Mouse (Mus musculus): ENCODE data around the gene Exoc6b. TPM values are rescaled to one million over a fixed set of nuclear protein-coding genes. Genes with fewer than 3 reads are reported as not detected.

The Exoc6b gene
- polyA plus RNA-seq, 1 experiment, result 9.3 TPM

DNA sequence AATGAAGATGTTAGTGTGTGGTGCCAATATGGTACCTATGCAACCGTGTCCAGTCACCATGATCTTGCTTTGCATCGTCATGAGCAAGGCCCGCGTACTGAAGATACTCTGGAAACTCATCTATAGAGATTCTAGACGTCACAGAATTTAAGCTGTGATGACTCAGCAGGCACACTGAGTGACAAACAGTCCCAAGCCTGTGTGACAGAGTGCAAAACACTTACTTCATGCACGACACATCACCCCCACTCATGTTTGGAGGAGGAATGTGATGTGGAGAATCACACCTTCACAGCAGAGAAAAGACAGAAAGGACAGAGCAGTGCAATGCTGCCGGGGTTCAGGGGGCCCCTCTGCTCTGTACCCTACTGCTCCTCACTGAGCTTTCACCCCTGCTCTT is 261.8 kb downstream of the Exoc6b start:
- Histone ChIP-seq H3K4me3 (no peak overlapping the region), H3K4me2 (ENCODE audit: low read depth) (no peak overlapping the region), H3K36me3 (ENCODE audit: control insufficient read depth, insufficient read depth) (no peaks in the 10 kb centered on the region), H3K27me3 (ENCODE audit: control insufficient read depth, insufficient read depth, insufficient read length) (no peaks in the 10 kb centered on the region), H3K79me2 (ENCODE audit: control insufficient read depth, insufficient read depth) (no peaks in the 10 kb centered on the region), H3ac (ENCODE audit: control insufficient read depth, insufficient read length) (no peak overlapping the region)
- no peak for TF ChIP-seq REST (IDR thresholded peaks at IDR 0.05; ENCODE audit: insufficient read depth, insufficient read length)
- no peak for TF ChIP-seq POLR2A (IDR thresholded peaks at IDR 0.05; ENCODE audit: insufficient read length, low read depth)
- TF ChIP-seq MYOD1 (IDR thresholded peaks at IDR 0.05; ENCODE audit: control insufficient read depth in 1 of 3, insufficient read length in 2 of 3, low read depth in 2 of 3), result no peak
- TF ChIP-seq MAX (IDR thresholded peaks at IDR 0.05; ENCODE audit: low read depth), result no peak
- no peak for TF ChIP-seq TCF12 (IDR thresholded peaks at IDR 0.05; ENCODE audit: insufficient read depth, poor library complexity, severe bottlenecking)
- TF ChIP-seq CEBPB (IDR thresholded peaks at IDR 0.05; ENCODE audit: insufficient read depth, poor library complexity, severe bottlenecking), result no peak
- TF ChIP-seq USF1 (IDR thresholded peaks at IDR 0.05; ENCODE audit: low read depth), result no peak
- no peak for TF ChIP-seq TCF3 (IDR thresholded peaks at IDR 0.05; ENCODE audit: insufficient read length, low read depth)
- no peak for TF ChIP-seq SRF (IDR thresholded peaks at IDR 0.05; ENCODE audit: control insufficient read depth, insufficient read length, low read depth)
- TF ChIP-seq POLR2AphosphoS2 (IDR thresholded peaks at IDR 0.05; ENCODE audit: insufficient read length, low read depth), result no peak
- no peak for TF ChIP-seq MYOG (IDR thresholded peaks at IDR 0.05; ENCODE audit: control insufficient read depth in 1 of 3, insufficient read depth in 1 of 3, insufficient read length in 2 of 3, low read depth in 2 of 3)
- no peak for TF ChIP-seq E2F4 (IDR thresholded peaks at IDR 0.05; ENCODE audit: insufficient read depth)

DNA sequence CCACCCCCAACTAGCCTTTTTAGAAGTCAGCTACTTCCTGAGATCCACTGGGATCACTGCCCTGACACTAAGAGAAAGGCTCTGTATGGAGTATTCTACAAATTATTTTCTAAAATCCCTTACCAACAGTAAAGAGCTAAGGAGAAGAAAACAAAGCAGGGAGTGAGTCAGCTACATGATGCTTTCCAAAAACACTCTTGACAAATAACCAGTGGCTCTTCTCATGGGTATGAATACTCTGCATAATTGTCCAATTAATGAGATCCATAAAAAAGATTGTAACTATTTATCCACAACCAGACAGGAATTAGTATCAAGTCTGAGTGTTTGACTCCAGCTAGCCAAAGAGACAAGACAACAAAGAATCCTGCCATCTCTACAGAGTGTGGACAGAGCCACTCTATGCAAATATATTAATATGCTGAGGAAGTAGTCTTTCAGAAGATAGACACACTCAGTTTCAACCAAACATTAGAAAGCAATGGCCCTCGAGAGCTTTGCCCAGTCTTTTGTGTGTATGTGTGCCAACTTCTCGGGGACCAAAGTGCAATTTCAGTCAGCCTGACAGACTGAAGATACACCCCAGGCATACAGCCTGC is 263.1 kb downstream of the Exoc6b start:
- no peaks in the 10 kb centered on the region for H3K79me2 ChIP-seq (ENCODE audit: control insufficient read depth, insufficient read depth)
- TF ChIP-seq MYOD1 (IDR thresholded peaks at IDR 0.05; ENCODE audit: control insufficient read depth in 1 of 3, insufficient read length in 2 of 3, low read depth in 2 of 3) (no peak), SRF (IDR thresholded peaks at IDR 0.05; ENCODE audit: control insufficient read depth, insufficient read length, low read depth) (no peak), E2F4 (IDR thresholded peaks at IDR 0.05; ENCODE audit: insufficient read depth) (no peak), TCF12 (IDR thresholded peaks at IDR 0.05; ENCODE audit: insufficient read depth, poor library complexity, severe bottlenecking) (no peak), MYOG (IDR thresholded peaks at IDR 0.05; ENCODE audit: control insufficient read depth in 1 of 3, insufficient read depth in 1 of 3, insufficient read length in 2 of 3, low read depth in 2 of 3) (no peak), REST (IDR thresholded peaks at IDR 0.05; ENCODE audit: insufficient read depth, insufficient read length) (no peak), POLR2AphosphoS2 (IDR thresholded peaks at IDR 0.05; ENCODE audit: insufficient read length, low read depth) (no peak), USF1 (IDR thresholded peaks at IDR 0.05; ENCODE audit: low read depth) (no peak), MAX (IDR thresholded peaks at IDR 0.05; ENCODE audit: low read depth) (no peak), CEBPB (IDR thresholded peaks at IDR 0.05; ENCODE audit: insufficient read depth, poor library complexity, severe bottlenecking) (no peak), POLR2A (IDR thresholded peaks at IDR 0.05; ENCODE audit: insufficient read length, low read depth) (no peak)

GRCm38 (mm10) chr6:84798736-84799135 is 270.6 kb downstream of the Exoc6b start:
- Histone ChIP-seq H3K36me3 (ENCODE audit: control insufficient read depth, insufficient read depth) (no peaks in the 10 kb centered on the region), H3K4me3 (no peak overlapping the region), H3K79me2 (ENCODE audit: control insufficient read depth, insufficient read depth) (no peaks in the 10 kb centered on the region), H3K4me2 (ENCODE audit: low read depth) (no peak overlapping the region), H3ac (ENCODE audit: control insufficient read depth, insufficient read length) (no peak overlapping the region), H3K27me3 (ENCODE audit: control insufficient read depth, insufficient read depth, insufficient read length) (no peaks in the 10 kb centered on the region)
- TF ChIP-seq MAX (IDR thresholded peaks at IDR 0.05; ENCODE audit: low read depth), result no peak
- no peak for TF ChIP-seq TCF12 (IDR thresholded peaks at IDR 0.05; ENCODE audit: insufficient read depth, poor library complexity, severe bottlenecking)

More for the DNA sequence above, 263.1 kb downstream of the Exoc6b start:
- H3K4me2 ChIP-seq (ENCODE audit: low read depth), result no peak overlapping the region
- no peaks in the 10 kb centered on the region for H3K27me3 ChIP-seq (ENCODE audit: control insufficient read depth, insufficient read depth, insufficient read length)
- no peaks in the 10 kb centered on the region for H3K36me3 ChIP-seq (ENCODE audit: control insufficient read depth, insufficient read depth)
- no peak overlapping the region for H3ac ChIP-seq (ENCODE audit: control insufficient read depth, insufficient read length)
- no peak overlapping the region for H3K4me3 ChIP-seq

DNA sequence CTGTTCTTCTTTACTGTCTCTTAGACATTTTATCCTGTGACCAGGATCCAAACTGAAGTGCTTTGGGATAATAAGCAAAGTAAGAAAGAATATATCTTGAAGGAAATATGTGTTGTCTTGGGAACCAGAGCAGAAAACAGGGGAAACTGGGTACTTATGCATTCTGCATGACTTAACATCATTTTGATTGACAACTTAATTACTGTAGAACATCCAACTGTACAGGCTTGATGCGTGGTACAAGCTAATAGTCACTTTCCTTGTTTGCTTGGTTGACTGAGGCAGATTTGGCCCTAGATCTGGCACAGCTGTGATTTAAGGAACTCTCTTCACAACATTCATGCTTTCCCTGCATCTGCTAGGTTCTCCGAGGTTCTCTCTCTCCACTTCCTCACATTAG is 285.3 kb downstream of the Exoc6b start:
- Histone ChIP-seq H3ac (ENCODE audit: control insufficient read depth, insufficient read length) (no peak overlapping the region), H3K27me3 (ENCODE audit: control insufficient read depth, insufficient read depth, insufficient read length) (no peaks in the 10 kb centered on the region), H3K79me2 (ENCODE audit: control insufficient read depth, insufficient read depth) (no peaks in the 10 kb centered on the region), H3K4me3 (no peak overlapping the region), H3K36me3 (ENCODE audit: control insufficient read depth, insufficient read depth) (no peaks in the 10 kb centered on the region), H3K4me2 (ENCODE audit: low read depth) (no peak overlapping the region)
- no peak for TF ChIP-seq POLR2AphosphoS2 (IDR thresholded peaks at IDR 0.05; ENCODE audit: insufficient read length, low read depth)
- TF ChIP-seq CEBPB (IDR thresholded peaks at IDR 0.05; ENCODE audit: insufficient read depth, poor library complexity, severe bottlenecking), result no peak
- TF ChIP-seq TCF3 (IDR thresholded peaks at IDR 0.05; ENCODE audit: insufficient read length, low read depth), result no peak
- no peak for TF ChIP-seq POLR2A (IDR thresholded peaks at IDR 0.05; ENCODE audit: insufficient read length, low read depth)
- no peak for TF ChIP-seq MYOD1 (IDR thresholded peaks at IDR 0.05; ENCODE audit: control insufficient read depth in 1 of 3, insufficient read length in 2 of 3, low read depth in 2 of 3)
- no peak for TF ChIP-seq SRF (IDR thresholded peaks at IDR 0.05; ENCODE audit: control insufficient read depth, insufficient read length, low read depth)
- TF ChIP-seq MAX (IDR thresholded peaks at IDR 0.05; ENCODE audit: low read depth), result no peak
- no peak for TF ChIP-seq TCF12 (IDR thresholded peaks at IDR 0.05; ENCODE audit: insufficient read depth, poor library complexity, severe bottlenecking)
- TF ChIP-seq MYOG (IDR thresholded peaks at IDR 0.05; ENCODE audit: control insufficient read depth in 1 of 3, insufficient read depth in 1 of 3, insufficient read length in 2 of 3, low read depth in 2 of 3), result no peak

- H3ac ChIP-seq (ENCODE audit: control insufficient read depth, insufficient read length), result no peak overlapping the region
- H3K27me3 ChIP-seq (ENCODE audit: control insufficient read depth, insufficient read depth, insufficient read length), result no peaks in the 10 kb centered on the region
- TF ChIP-seq MYOG (IDR thresholded peaks at IDR 0.05; ENCODE audit: control insufficient read depth in 1 of 3, insufficient read depth in 1 of 3, insufficient read length in 2 of 3, low read depth in 2 of 3) (no peak), E2F4 (IDR thresholded peaks at IDR 0.05; ENCODE audit: insufficient read depth) (no peak), MYOD1 (IDR thresholded peaks at IDR 0.05; ENCODE audit: control insufficient read depth in 1 of 3, insufficient read length in 2 of 3, low read depth in 2 of 3) (no peak), MAX (IDR thresholded peaks at IDR 0.05; ENCODE audit: low read depth) (no peak), POLR2A (IDR thresholded peaks at IDR 0.05; ENCODE audit: insufficient read length, low read depth) (no peak), REST (IDR thresholded peaks at IDR 0.05; ENCODE audit: insufficient read depth, insufficient read length) (no peak)
- no peak overlapping the region for H3K4me3 ChIP-seq
- H3K79me2 ChIP-seq (ENCODE audit: control insufficient read depth, insufficient read depth), result no peaks in the 10 kb centered on the region
- no peak overlapping the region for H3K4me2 ChIP-seq (ENCODE audit: low read depth)
- H3K36me3 ChIP-seq (ENCODE audit: control insufficient read depth, insufficient read depth), result no peaks in the 10 kb centered on the region
Measured at GRCm38 (mm10) chr6:84779987-84780386, 289.3 kb downstream of the Exoc6b start.

All from myocyte (in vitro differentiated cells).